ENCODE assay signal across 32 mouse cellular contexts in the genomic region with DNA sequence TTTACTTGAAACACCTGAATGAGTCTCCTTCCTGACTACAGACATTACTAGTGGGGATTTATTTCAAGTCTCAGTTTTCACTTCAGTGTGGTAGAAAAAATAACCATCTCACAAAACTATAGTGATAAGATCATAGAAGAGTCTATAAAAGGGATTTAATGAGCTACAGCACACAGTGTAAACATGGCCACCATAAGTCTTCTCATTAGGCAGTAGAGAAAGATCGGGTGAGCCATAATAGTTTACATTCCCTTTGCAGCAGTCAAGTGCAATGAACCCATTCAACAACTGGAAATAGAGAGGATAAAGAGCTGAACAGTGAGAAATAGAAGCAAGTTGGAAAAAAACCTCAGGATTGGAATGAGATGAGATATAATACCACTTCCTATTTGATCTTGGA.
"Had no signal": no experiment of that assay in that cellular context is flagged by ENCODE, and none has a peak within 500 bp of the region (broad histone marks: within the 10 kb centered on the region; RNA-seq: fewer than 3 reads in every experiment).

No protein-coding gene starts in this region.

- H3K9ac ChIP-seq: limb, embryonic 12.5 days; limb, embryonic 13.5 days; limb, embryonic 15.5 days; liver, embryonic 12.5 days; liver, embryonic 13.5 days; liver, embryonic 14.5 days; liver, embryonic 15.5 days; liver, postnatal 0 days; lung, embryonic 14.5 days; lung, embryonic 15.5 days; midbrain, embryonic 12.5 days; midbrain, embryonic 13.5 days; midbrain, embryonic 15.5 days; neural tube, embryonic 12.5 days had no signal

- H3K27me3 ChIP-seq: limb, embryonic 12.5 days; limb, embryonic 13.5 days; limb, embryonic 15.5 days; liver, embryonic 12.5 days; liver, embryonic 13.5 days; liver, embryonic 15.5 days; lung, embryonic 15.5 days; megakaryocyte, embryonic 14.5 days; midbrain, embryonic 12.5 days; midbrain, embryonic 13.5 days; midbrain, embryonic 15.5 days; neural tube, embryonic 12.5 days had no signal

- ATAC-seq: liver, embryonic 12.5 days; liver, postnatal 0 days; lung, postnatal 0 days; midbrain, embryonic 13.5 days; midbrain, embryonic 15.5 days; midbrain, embryonic 16.5 days had no signal

- H3K4me1 ChIP-seq: limb, embryonic 10.5 days; limb, embryonic 12.5 days; limb, embryonic 13.5 days; limb, embryonic 15.5 days; liver, embryonic 12.5 days; liver, embryonic 13.5 days; liver, embryonic 15.5 days; lung, embryonic 15.5 days; megakaryocyte, embryonic 14.5 days; midbrain, embryonic 10.5 days; midbrain, embryonic 12.5 days; midbrain, embryonic 13.5 days; midbrain, embryonic 15.5 days; neural tube, embryonic 12.5 days had no signal

- H3K27ac ChIP-seq: limb, embryonic 10.5 days; limb, embryonic 12.5 days; limb, embryonic 13.5 days; limb, embryonic 15.5 days; liver, embryonic 12.5 days; liver, embryonic 13.5 days; liver, embryonic 14.5 days; liver, embryonic 15.5 days; lung, embryonic 15.5 days; macrophage; midbrain, embryonic 10.5 days; midbrain, embryonic 12.5 days; midbrain, embryonic 13.5 days; midbrain, embryonic 15.5 days; neural tube, embryonic 12.5 days had no signal

- H3K4me2 ChIP-seq: limb, embryonic 12.5 days; limb, embryonic 13.5 days; limb, embryonic 15.5 days; liver, embryonic 11.5 days; liver, embryonic 12.5 days; liver, embryonic 13.5 days; liver, embryonic 15.5 days; lung, embryonic 14.5 days; lung, embryonic 15.5 days; midbrain, embryonic 11.5 days; midbrain, embryonic 12.5 days; midbrain, embryonic 13.5 days; midbrain, embryonic 15.5 days; neural tube, embryonic 12.5 days had no signal

- H3K36me3 ChIP-seq: limb, embryonic 10.5 days; limb, embryonic 12.5 days; limb, embryonic 13.5 days; limb, embryonic 15.5 days; liver, embryonic 12.5 days; liver, embryonic 13.5 days; liver, embryonic 15.5 days; lung, embryonic 15.5 days; midbrain, embryonic 10.5 days; midbrain, embryonic 12.5 days; midbrain, embryonic 13.5 days; midbrain, embryonic 15.5 days; neural tube, embryonic 12.5 days had no signal

- H3K9me3 ChIP-seq: limb, embryonic 10.5 days; limb, embryonic 12.5 days; limb, embryonic 13.5 days; limb, embryonic 15.5 days; liver, embryonic 12.5 days; liver, embryonic 13.5 days; liver, embryonic 15.5 days; lung, embryonic 15.5 days; megakaryocyte, embryonic 14.5 days; midbrain, embryonic 10.5 days; midbrain, embryonic 12.5 days; midbrain, embryonic 13.5 days; midbrain, embryonic 15.5 days; neural tube, embryonic 12.5 days had no signal

- DNase-seq: left cerebral cortex, postnatal 4 days; liver; liver, embryonic 13.5 days; liver, postnatal 0 days; lung, adult 18-20 months; lung, adult 2 months; lung, embryonic 14.5 days; lung, postnatal 10 days; lung, postnatal 14 days; lung, postnatal 36 days; lung, postnatal 4 days; midbrain, embryonic 14.5 days had no signal

- H3K4me3 ChIP-seq: limb, embryonic 10.5 days; limb, embryonic 12.5 days; limb, embryonic 13.5 days; limb, embryonic 15.5 days; liver, embryonic 12.5 days; liver, embryonic 13.5 days; liver, embryonic 15.5 days; lung, embryonic 15.5 days; megakaryocyte, embryonic 14.5 days; midbrain, embryonic 10.5 days; midbrain, embryonic 12.5 days; midbrain, embryonic 13.5 days; midbrain, embryonic 15.5 days; myocyte; neural tube, embryonic 12.5 days had no signal
